Mouse (Mus musculus) embryonic facial prominence, embryonic 11.5 days (tissue): Measurements from ENCODE around the gene Cap1. TPM values are rescaled to one million over a fixed set of nuclear protein-coding genes. Genes with fewer than 3 reads are reported as not detected.
"Not testable (repeated sequence)": the region's sequence is repeated elsewhere in the genome, so short reads cannot be mapped to it uniquely, and the experiment has no call there.

Experiments used
- ATAC-seq: fragments of 200-750 bp; cut with Nextera tagmentation; replicated peaks from 2 replicates; pipeline ENCODE4 v1.8.0; 2017; ENCODE audit warnings: low read depth; ENCODE audit not compliant: insufficient number of reproducible peaks, low FRiP score, low TSS enrichment
- DNase-seq: peaks from one replicate; pipeline ENCODE4 v3.0.0-alpha.2; 2015; ENCODE audit warnings: low spot score
- H3K27ac ChIP-seq: fragments of 300-500 bp; sonication (generic); replicated peaks from 2 replicates; pipeline ENCODE4 v1.5.1; 2014; ENCODE audit warnings: mild to moderate bottlenecking, low read depth, low read length, control low read depth
- H3K27me3 ChIP-seq: fragments of 300-500 bp; sonication (generic); 2 replicates; pipeline ENCODE4 v1.6.1; 2014; ENCODE audit warnings: mild to moderate bottlenecking, low read length, moderate library complexity, mixed read lengths; ENCODE audit not compliant: control insufficient read depth, insufficient read depth
- H3K36me3 ChIP-seq: fragments of 300-500 bp; sonication (generic); replicated peaks from 2 replicates; pipeline ENCODE4 v1.6.1; 2014; ENCODE audit warnings: low read depth, mild to moderate bottlenecking, low read length, moderate library complexity, mixed read lengths; ENCODE audit not compliant: control insufficient read depth, insufficient read depth
- H3K4me1 ChIP-seq: fragments of 300-500 bp; sonication (generic); 2 replicates; pipeline ENCODE4 v1.6.1; 2014; ENCODE audit warnings: low read length, mixed read lengths; ENCODE audit not compliant: control insufficient read depth, insufficient read depth
- H3K4me2 ChIP-seq: fragments of 300-500 bp; sonication (generic); 2 replicates; pipeline ENCODE4 v1.6.1; 2014; ENCODE audit warnings: low read depth, mild to moderate bottlenecking, control low read depth, low read length, moderate library complexity
- H3K4me3 ChIP-seq: fragments of 300-500 bp; sonication (generic); 2 replicates; pipeline ENCODE4 v1.5.1; 2014; ENCODE audit warnings: low read depth, low read length, control low read depth
- H3K9ac ChIP-seq: fragments of 300-500 bp; sonication (generic); replicated peaks from 2 replicates; pipeline ENCODE4 v1.6.1; 2014; ENCODE audit warnings: mild to moderate bottlenecking, control low read depth, low read length
- H3K9me3 ChIP-seq: fragments of 300-500 bp; sonication (generic); replicated peaks from 2 replicates; pipeline ENCODE4 v1.6.1; 2016; ENCODE audit warnings: mild to moderate bottlenecking, low read length, inconsistent platforms, mixed read lengths; ENCODE audit not compliant: control insufficient read depth
- WGBS: fragments of 180-500 bp; shearing (Covaris S2); extraction: QIAGEN DNeasy Blood & Tissue Kit; methylation state at CpG from one replicate; pipeline ENCODE4 v1.1.7; 2014; 5-methylcytosine and 5-hydroxymethylcytosine counted together
- polyA plus RNA-seq: library from polyadenylated mRNA; unstranded; fragments of >200 nt; fragmentation: Nextera tagmentation; extraction: Ambion mirVana; gene quantifications from 2 replicates; pipeline ENCODE4 v1.2.1, GENCODE M21; 2014

The Cap1 gene
- polyA plus RNA-seq, 1 experiment from 2014 or later: 70.1 TPM

- ATAC-seq (no peak), DNase-seq (no peak)
- Histone ChIP-seq H3K4me1 (no peaks in the 10 kb centered on the region), H3K9me3 (no peaks in the 10 kb centered on the region), H3K9ac (no peak overlapping the region), H3K4me2 (no peak overlapping the region), H3K4me3 (no peak overlapping the region), H3K27me3 (no peaks in the 10 kb centered on the region), H3K36me3 (no peaks in the 10 kb centered on the region), H3K27ac (no peak overlapping the region)
- 96% methylated on average over 6 of the region's 6 CpGs for WGBS
Measured at GRCm38 (mm10) chr4:122829339-122829738, 56.5 kb downstream of the Cap1 start.

GRCm38 (mm10) chr4:122827651-122828050 lies 58.2 kb downstream of the Cap1 start:
- Histone ChIP-seq H3K4me2 (no peak overlapping the region), H3K4me3 (no peak overlapping the region), H3K27ac (no peak overlapping the region), H3K9ac (no peak overlapping the region), H3K36me3 (no peaks in the 10 kb centered on the region), H3K4me1 (no peaks in the 10 kb centered on the region), H3K27me3 (no peaks in the 10 kb centered on the region), H3K9me3 (no peaks in the 10 kb centered on the region)
- DNase-seq (no peak), ATAC-seq (no peak)

- not testable (repeated sequence) for H3K27ac ChIP-seq, H3K4me3 ChIP-seq, H3K36me3 ChIP-seq, DNase-seq, H3K9ac ChIP-seq, H3K4me2 ChIP-seq, H3K9me3 ChIP-seq, ATAC-seq, H3K27me3 ChIP-seq, H3K4me1 ChIP-seq
- 26% methylated on average over 10 of the region's 10 CpGs for WGBS
Measured at GRCm38 (mm10) chr4:122820941-122821340, 64.9 kb downstream of the Cap1 start.

GRCm38 (mm10) chr4:122816202-122816601 lies 69.7 kb downstream of the Cap1 start:
- H3K4me2 ChIP-seq: no peak overlapping the region
- H3K4me1 ChIP-seq: no peaks in the 10 kb centered on the region
- 92% methylated on average over 1 of the region's 1 CpGs for WGBS
- no peaks in the 10 kb centered on the region for H3K36me3 ChIP-seq
- no peak overlapping the region for H3K9ac ChIP-seq
- no peaks in the 10 kb centered on the region for H3K9me3 ChIP-seq
- H3K4me3 ChIP-seq: no peak overlapping the region
- H3K27ac ChIP-seq: no peak overlapping the region
- H3K27me3 ChIP-seq: no peaks in the 10 kb centered on the region
- DNase-seq: no peak
- no peak for ATAC-seq

- Histone ChIP-seq H3K27me3 (no peaks in the 10 kb centered on the region), H3K4me1 (no peaks in the 10 kb centered on the region), H3K9me3 (no peaks in the 10 kb centered on the region), H3K4me2 (no peak overlapping the region), H3K36me3 (no peaks in the 10 kb centered on the region), H3K4me3 (no peak overlapping the region), H3K27ac (no peak overlapping the region), H3K9ac (no peak overlapping the region)
- DNase-seq (no peak), ATAC-seq (no peak)
- WGBS: 80% methylated on average over 2 of the region's 2 CpGs
Measured at GRCm38 (mm10) chr4:122811824-122812223, 74.0 kb downstream of the Cap1 start.

GRCm38 (mm10) chr4:122811180-122811579 lies 74.7 kb downstream of the Cap1 start:
- H3K4me3 ChIP-seq: no peak overlapping the region
- H3K27me3 ChIP-seq: no peaks in the 10 kb centered on the region
- no peak overlapping the region for H3K4me2 ChIP-seq
- no peaks in the 10 kb centered on the region for H3K36me3 ChIP-seq
- DNase-seq (no peak), ATAC-seq (no peak)
- no peak overlapping the region for H3K27ac ChIP-seq
- no peaks in the 10 kb centered on the region for H3K4me1 ChIP-seq
- 56% methylated on average over 1 of the region's 1 CpGs for WGBS
- H3K9ac ChIP-seq: no peak overlapping the region
- no peaks in the 10 kb centered on the region for H3K9me3 ChIP-seq

Other genes with a start within 250 kb of the Cap1 start
- not detected in 2 replicates for gene 9530002B09Rik, start 196.8 kb downstream of the Cap1 start, polyA plus RNA-seq
- 50.4 and 62.8 TPM in 2 replicates for gene Ppt1, start 49.8 kb downstream of the Cap1 start, polyA plus RNA-seq
- gene Mfsd2a, start 75.1 kb upstream of the Cap1 start, polyA plus RNA-seq: 8.2 and 8.7 TPM in 2 replicates
- gene Mycl, start 109.6 kb upstream of the Cap1 start, polyA plus RNA-seq: 40.0 and 46.3 TPM in 2 replicates
- gene Trit1, start 130.5 kb upstream of the Cap1 start, polyA plus RNA-seq: 21.6 and 21.9 TPM in 2 replicates
- 0.31 and 0.84 TPM in 2 replicates for gene Bmp8b, start 219.1 kb upstream of the Cap1 start, polyA plus RNA-seq
- gene Oxct2b, start 230.2 kb upstream of the Cap1 start, polyA plus RNA-seq: 0.20 TPM in 1 of 2 replicates, not detected in the other